Mouse (Mus musculus): ENCODE results near the gene Lasp1. TPM values are rescaled to one million over a fixed set of nuclear protein-coding genes. Genes with fewer than 3 reads are reported as not detected.
A peak's percentile ranks its signal among the peaks of the same experiment; 100 is the strongest.

The Lasp1 gene
- 84.0 and 90.1 TPM in 2 replicates for polyA plus RNA-seq (2015; fragmentation: Nextera tagmentation; extraction: Ambion mirVana)

DNA sequence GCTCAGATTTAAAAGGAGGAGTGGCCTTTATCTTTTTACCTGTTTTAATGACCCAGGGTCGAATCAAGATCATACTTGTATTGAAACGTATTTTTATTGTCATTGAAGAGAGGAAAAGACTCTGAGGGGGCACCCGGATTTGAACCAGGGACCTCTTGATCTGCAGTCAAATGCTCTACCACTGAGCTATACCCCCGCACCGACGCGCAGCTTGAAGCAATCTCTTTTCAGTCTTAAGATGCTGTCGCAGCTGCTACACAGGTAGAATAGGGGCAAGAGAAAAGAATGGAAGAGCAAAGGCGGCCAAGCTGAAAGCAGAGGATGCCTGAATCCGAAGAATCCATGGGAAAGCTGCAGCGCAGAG lies at the start of gene Lasp1:
Gene Lasp1 (plus strand): TSS at position 219 of the 364 bp plus-strand sequence.
- Histone ChIP-seq H3K27ac (replicated peaks) (peak within 1 kb of the TSS; percentile 98), H3K9ac (ENCODE audit: low read length) (peak within 1 kb of the TSS; percentile 90), H3K9me3 (ENCODE audit: control insufficient read depth, low read length) (no peaks in the 10 kb centered on the region), H3K4me3 (ENCODE audit: low read depth, low read length) (peak within 1 kb of the TSS; percentile 90), H3K36me3 (ENCODE audit: control insufficient read depth, insufficient read depth, low read length) (no peaks in the 10 kb centered on the region), H3K27me3 (ENCODE audit: control insufficient read depth, insufficient read depth, low read length) (no peaks in the 10 kb centered on the region), H3K4me2 (replicated peaks; ENCODE audit: low read depth) (peak within 1 kb of the TSS; percentile 74), H3K4me1 (replicated peaks; ENCODE audit: control insufficient read depth, insufficient read depth) (peaks cover 3% of the 10 kb centered on the region; the same call in 1 of the 2 replicates)
- ATAC-seq (ENCODE audit: low FRiP score, low TSS enrichment) (peak; percentile 33), DNase-seq (ENCODE audit: low spot score) (peak; percentile 91)
- WGBS: 1% methylated on average over 11 of the region's 11 CpGs
- no peak for TF ChIP-seq CTCF (IDR thresholded peaks at IDR 0.05; ENCODE audit: low read depth)
- no peak for TF ChIP-seq EP300 (optimal IDR thresholded peaks at IDR 0.05)

DNA sequence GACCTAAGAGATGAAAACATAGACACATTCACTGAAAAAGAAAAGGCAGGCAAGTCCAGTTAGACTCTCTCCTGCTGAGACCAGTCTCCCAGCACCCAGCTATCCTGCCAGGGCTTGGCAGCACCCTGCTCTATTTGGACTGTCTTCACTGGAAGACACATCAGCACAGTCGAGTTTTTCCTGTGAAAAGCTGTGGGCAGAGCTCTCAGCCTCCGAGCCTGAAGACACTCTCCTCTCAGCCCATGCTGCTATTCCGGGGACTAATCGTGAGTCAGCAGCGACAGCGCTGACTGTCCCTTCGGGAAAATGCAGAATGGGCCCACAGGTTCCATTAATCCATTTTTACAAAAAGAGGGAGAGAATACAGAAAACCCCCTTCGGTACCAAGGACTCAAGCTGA lies 45.5 kb upstream of the Lasp1 start:
- DNase-seq (ENCODE audit: low spot score) (no peak), ATAC-seq (ENCODE audit: low FRiP score, low TSS enrichment) (no peak)
- TF ChIP-seq EP300 (optimal IDR thresholded peaks at IDR 0.05) (no peak), CTCF (IDR thresholded peaks at IDR 0.05; ENCODE audit: low read depth) (no peak)
- no peak overlapping the region for H3K27ac ChIP-seq (replicated peaks)
- H3K4me2 ChIP-seq (replicated peaks; ENCODE audit: low read depth): no peak overlapping the region
- H3K9me3 ChIP-seq (ENCODE audit: control insufficient read depth, low read length): no peaks in the 10 kb centered on the region
- no peaks in the 10 kb centered on the region for H3K4me1 ChIP-seq (replicated peaks; ENCODE audit: control insufficient read depth, insufficient read depth)
- 91% methylated on average over 8 of the region's 8 CpGs for WGBS
- H3K4me3 ChIP-seq (ENCODE audit: low read depth, low read length): no peak overlapping the region
- no peak overlapping the region for H3K9ac ChIP-seq (ENCODE audit: low read length)
- H3K36me3 ChIP-seq (ENCODE audit: control insufficient read depth, insufficient read depth, low read length): peaks cover 35% of the 10 kb centered on the region
- H3K27me3 ChIP-seq (ENCODE audit: control insufficient read depth, insufficient read depth, low read length): no peaks in the 10 kb centered on the region

DNA sequence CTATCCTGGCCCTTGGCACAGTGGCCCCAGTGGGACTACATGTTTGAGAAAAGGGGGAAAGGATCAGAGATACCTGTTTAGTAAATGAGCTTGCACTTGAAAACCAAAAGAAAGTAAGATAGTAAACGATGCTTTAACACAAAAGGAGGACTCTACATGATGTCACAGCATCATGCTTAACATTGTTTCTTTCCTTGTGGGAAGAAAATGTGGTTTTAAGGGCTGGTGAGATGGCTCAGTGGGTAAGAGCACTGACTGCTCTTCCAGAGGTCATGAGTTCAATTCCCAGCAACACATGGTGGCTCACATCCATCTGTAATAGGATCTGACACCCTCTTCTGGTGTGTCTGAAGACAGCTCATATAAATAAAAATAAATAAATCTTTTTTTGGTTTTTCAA lies 40.7 kb upstream of the Lasp1 start:
- H3K27me3 ChIP-seq (ENCODE audit: control insufficient read depth, insufficient read depth, low read length): no peaks in the 10 kb centered on the region
- ATAC-seq (ENCODE audit: low FRiP score, low TSS enrichment): no peak
- WGBS: 97% methylated on average over 1 of the region's 1 CpGs
- no peak overlapping the region for H3K4me3 ChIP-seq (ENCODE audit: low read depth, low read length)
- H3K9ac ChIP-seq (ENCODE audit: low read length): no peak overlapping the region
- H3K4me1 ChIP-seq (replicated peaks; ENCODE audit: control insufficient read depth, insufficient read depth): no peaks in the 10 kb centered on the region
- DNase-seq (ENCODE audit: low spot score): no peak
- H3K27ac ChIP-seq (replicated peaks): no peak overlapping the region
- no peaks in the 10 kb centered on the region for H3K9me3 ChIP-seq (ENCODE audit: control insufficient read depth, low read length)
- H3K4me2 ChIP-seq (replicated peaks; ENCODE audit: low read depth): no peak overlapping the region
- H3K36me3 ChIP-seq (ENCODE audit: control insufficient read depth, insufficient read depth, low read length): peaks cover 28% of the 10 kb centered on the region
- TF ChIP-seq CTCF (IDR thresholded peaks at IDR 0.05; ENCODE audit: low read depth): no peak
- no peak for TF ChIP-seq EP300 (optimal IDR thresholded peaks at IDR 0.05)

DNA sequence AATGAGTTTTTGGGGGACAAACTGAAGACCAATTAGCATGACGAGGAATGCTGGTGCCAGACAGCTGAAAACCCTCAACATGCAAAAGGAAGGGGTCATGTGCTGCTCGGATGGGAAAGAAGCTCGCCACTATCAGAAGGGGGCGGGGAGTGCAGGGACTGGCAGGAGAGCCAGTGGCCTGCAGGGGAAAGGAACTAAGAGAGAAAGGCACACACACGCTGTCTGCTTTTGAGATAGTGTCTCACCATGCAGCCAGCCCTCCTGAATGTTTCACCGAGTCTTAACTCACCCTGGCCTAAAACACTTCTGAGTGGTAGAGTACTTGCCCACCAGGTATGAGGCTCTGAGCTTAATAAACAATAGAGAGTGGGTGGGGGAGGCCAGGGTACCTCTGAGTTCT lies 39.9 kb upstream of the Lasp1 start:
- 74% methylated on average over 6 of the region's 6 CpGs for WGBS
- H3K9ac ChIP-seq (ENCODE audit: low read length): no peak overlapping the region
- no peaks in the 10 kb centered on the region for H3K9me3 ChIP-seq (ENCODE audit: control insufficient read depth, low read length)
- peaks cover 24% of the 10 kb centered on the region for H3K36me3 ChIP-seq (ENCODE audit: control insufficient read depth, insufficient read depth, low read length)
- H3K4me3 ChIP-seq (ENCODE audit: low read depth, low read length): no peak overlapping the region
- no peak overlapping the region for H3K4me2 ChIP-seq (replicated peaks; ENCODE audit: low read depth)
- no peaks in the 10 kb centered on the region for H3K27me3 ChIP-seq (ENCODE audit: control insufficient read depth, insufficient read depth, low read length)
- ATAC-seq (ENCODE audit: low FRiP score, low TSS enrichment) (no peak), DNase-seq (ENCODE audit: low spot score) (no peak)
- no peak overlapping the region for H3K27ac ChIP-seq (replicated peaks)
- TF ChIP-seq EP300 (optimal IDR thresholded peaks at IDR 0.05): no peak
- H3K4me1 ChIP-seq (replicated peaks; ENCODE audit: control insufficient read depth, insufficient read depth): no peaks in the 10 kb centered on the region

DNA sequence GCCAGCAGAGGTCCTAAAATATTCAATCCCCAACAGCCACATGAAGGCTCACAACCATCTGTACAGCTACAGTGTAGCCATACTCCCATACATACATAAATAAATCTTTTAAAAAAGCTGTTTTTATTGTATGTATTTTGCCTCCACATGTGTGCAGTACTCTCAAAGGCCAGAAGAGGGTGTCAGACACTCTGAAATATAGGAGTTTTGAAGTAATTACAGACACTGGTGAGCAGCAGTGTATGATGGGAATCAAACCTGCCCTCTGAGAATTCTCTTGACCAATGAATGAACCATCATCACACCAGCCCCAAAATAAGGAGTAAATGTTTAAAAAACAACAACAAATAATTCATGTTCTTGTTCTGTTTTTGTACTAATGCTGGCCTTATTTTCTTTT lies 37.2 kb upstream of the Lasp1 start:
- H3K36me3 ChIP-seq (ENCODE audit: control insufficient read depth, insufficient read depth, low read length): peaks cover 17% of the 10 kb centered on the region
- H3K9me3 ChIP-seq (ENCODE audit: control insufficient read depth, low read length): no peaks in the 10 kb centered on the region
- ATAC-seq (ENCODE audit: low FRiP score, low TSS enrichment): no peak

DNA sequence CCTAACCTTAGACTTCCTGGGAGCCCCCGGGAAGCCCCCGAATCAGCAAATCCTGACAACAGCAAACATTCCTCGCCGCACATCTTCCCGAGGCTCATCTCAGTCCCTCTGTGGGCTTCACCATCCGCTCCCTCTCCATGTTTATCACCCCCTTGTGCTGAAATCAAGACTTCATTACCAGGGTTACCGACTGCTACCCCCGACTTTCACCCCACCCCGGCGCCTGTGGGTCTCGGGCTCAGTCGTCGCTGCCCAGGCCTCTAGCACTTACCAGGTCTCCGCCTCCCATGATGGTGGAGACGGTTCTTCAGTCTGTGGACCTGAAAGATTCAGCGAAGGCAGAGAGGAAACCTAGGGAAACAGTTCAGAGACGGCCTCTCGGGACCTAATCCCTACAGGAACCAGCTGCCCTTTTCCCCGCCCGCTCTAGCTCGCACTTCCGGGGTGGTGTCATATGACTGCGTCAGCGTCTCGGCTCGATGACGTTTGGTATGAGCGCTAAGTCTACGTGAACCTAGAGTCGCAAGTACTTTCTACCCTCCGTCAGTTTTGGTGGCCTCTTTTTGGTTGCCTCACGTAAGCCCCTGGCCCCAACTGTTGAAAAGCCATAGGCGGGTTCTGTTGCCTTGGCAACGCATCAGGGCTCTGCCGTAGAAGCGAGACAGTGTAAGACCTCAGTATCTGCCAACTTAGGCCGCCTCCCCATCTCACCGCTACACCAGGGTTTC lies 32.5 kb upstream of the Lasp1 start, which contains the start of gene Cwc25:
Gene Cwc25 (minus strand): TSS at position 403 of the 728 bp plus-strand sequence.
- Histone ChIP-seq H3K4me1 (replicated peaks; ENCODE audit: control insufficient read depth, insufficient read depth) (peaks cover 6% of the 10 kb centered on the region; the same call in 1 of the 2 replicates), H3K9me3 (ENCODE audit: control insufficient read depth, low read length) (no peaks in the 10 kb centered on the region), H3K4me3 (ENCODE audit: low read depth, low read length) (peak within 1 kb of the TSS; percentile 98), H3K9ac (ENCODE audit: low read length) (peak within 1 kb of the TSS; percentile 94), H3K27me3 (ENCODE audit: control insufficient read depth, insufficient read depth, low read length) (no peaks in the 10 kb centered on the region), H3K27ac (replicated peaks) (peak within 1 kb of the TSS; percentile 78), H3K4me2 (replicated peaks; ENCODE audit: low read depth) (peak within 1 kb of the TSS; percentile 82), H3K36me3 (ENCODE audit: control insufficient read depth, insufficient read depth, low read length) (peaks cover 10% of the 10 kb centered on the region; the same call in 1 of the 2 replicates)
- ATAC-seq (ENCODE audit: low FRiP score, low TSS enrichment) (peak; percentile 91), DNase-seq (ENCODE audit: low spot score) (peak; percentile 97)
- TF ChIP-seq EP300 (optimal IDR thresholded peaks at IDR 0.05): no peak
- TF ChIP-seq CTCF (IDR thresholded peaks at IDR 0.05; ENCODE audit: low read depth): no peak
- under 1% methylated on average over 38 of the region's 38 CpGs for WGBS

More for the DNA sequence above, 37.2 kb upstream of the Lasp1 start:
- peak; percentile 59 for TF ChIP-seq CTCF (IDR thresholded peaks at IDR 0.05; ENCODE audit: low read depth)
- no peak for TF ChIP-seq EP300 (optimal IDR thresholded peaks at IDR 0.05)
- H3K27ac ChIP-seq (replicated peaks): no peak overlapping the region
- DNase-seq (ENCODE audit: low spot score): no peak
- H3K27me3 ChIP-seq (ENCODE audit: control insufficient read depth, insufficient read depth, low read length): no peaks in the 10 kb centered on the region
- peaks cover 6% of the 10 kb centered on the region; the same call in 1 of the 2 replicates for H3K4me1 ChIP-seq (replicated peaks; ENCODE audit: control insufficient read depth, insufficient read depth)
- no peak overlapping the region for H3K4me3 ChIP-seq (ENCODE audit: low read depth, low read length)
- H3K9ac ChIP-seq (ENCODE audit: low read length): no peak overlapping the region
- H3K4me2 ChIP-seq (replicated peaks; ENCODE audit: low read depth): no peak overlapping the region

All from stomach, postnatal 0 days (tissue).